Mouse (Mus musculus): Measurements from ENCODE around the gene Psph.

GRCm38 (mm10) chr5:129725774-129726392 lies 61.4 kb downstream of the Psph start:
- TF ChIP-seq CTCF (IDR thresholded peaks at IDR 0.05) (no peak), EP300 (IDR thresholded peaks at IDR 0.05) (no peak)

Data from lung, postnatal 0 days (tissue).